Mouse (Mus musculus): Measurements from ENCODE around the gene Fate1. TPM values are rescaled to one million over a fixed set of nuclear protein-coding genes. Genes with fewer than 3 reads are reported as not detected.

Gene Fate1
- total and polyA plus RNA-seq, 3 experiments: not detected

GRCm38 (mm10) chrX:71980443-71980842 lies 7.7 kb downstream of the Fate1 start:
- no peak for DNase-seq (ENCODE audit: low read depth, low spot score)
- no peaks in the 10 kb centered on the region for H3K9me3 ChIP-seq (replicated peaks; ENCODE audit: insufficient read depth, low read length)
- H3K27me3 ChIP-seq (ENCODE audit: control insufficient read depth in 1 of 2, insufficient read depth in 2 of 2, low read length in 2 of 2): no peaks in the 10 kb centered on the region
- TF ChIP-seq POLR2AphosphoS5 (IDR thresholded peaks at IDR 0.05; ENCODE audit: borderline replicate concordance, low read depth, low read length): no peak
- no peak for TF ChIP-seq SMC3 (IDR thresholded peaks at IDR 0.05; ENCODE audit: low read depth, low read length)
- TF ChIP-seq TCF12 (IDR thresholded peaks at IDR 0.05; ENCODE audit: low read depth, low read length): no peak
- no peak for TF ChIP-seq TBP (IDR thresholded peaks at IDR 0.05; ENCODE audit: low read depth, low read length)
- no peak for TF ChIP-seq MEF2A (IDR thresholded peaks at IDR 0.05; ENCODE audit: extremely low read depth, insufficient replicate concordance, low read depth, low read length, poor library complexity, severe bottlenecking)
- TF ChIP-seq MAX (IDR thresholded peaks at IDR 0.05; ENCODE audit: low read length): no peak
- no peak for TF ChIP-seq RAD21 (IDR thresholded peaks at IDR 0.05; ENCODE audit: low read depth, low read length)
- TF ChIP-seq RCOR1 (IDR thresholded peaks at IDR 0.05; ENCODE audit: low read depth, low read length): no peak
- no peak for TF ChIP-seq HCFC1 (IDR thresholded peaks at IDR 0.05; ENCODE audit: low read depth, low read length)
- no peaks in the 10 kb centered on the region for H3K36me3 ChIP-seq (ENCODE audit: control insufficient read depth in 1 of 2, insufficient read depth in 2 of 2, low read length in 2 of 2)
- H3K9ac ChIP-seq (ENCODE audit: control insufficient read depth, low read depth, low read length, poor library complexity, severe bottlenecking): no peak overlapping the region
- H3K79me2 ChIP-seq (ENCODE audit: control insufficient read depth, insufficient read depth, low read length, poor library complexity): no peaks in the 10 kb centered on the region
- H3K4me3 ChIP-seq (ENCODE audit: control insufficient read depth in 1 of 2, insufficient read depth in 1 of 2, low read depth in 2 of 2, low read length in 2 of 2): no peak overlapping the region
- no peaks in the 10 kb centered on the region for H3K4me1 ChIP-seq (ENCODE audit: control insufficient read depth in 1 of 2, insufficient read depth in 2 of 2, low read length in 2 of 2)
- no peak overlapping the region for H3K27ac ChIP-seq (ENCODE audit: control insufficient read depth, low read depth, low read length)

- DNase-seq (ENCODE audit: low read depth, low spot score): no peak
- Histone ChIP-seq H3K9me3 (replicated peaks; ENCODE audit: insufficient read depth, low read length) (no peaks in the 10 kb centered on the region), H3K27ac (ENCODE audit: control insufficient read depth, low read depth, low read length) (no peak overlapping the region), H3K9ac (ENCODE audit: control insufficient read depth, low read depth, low read length, poor library complexity, severe bottlenecking) (no peak overlapping the region), H3K79me2 (ENCODE audit: control insufficient read depth, insufficient read depth, low read length, poor library complexity) (no peaks in the 10 kb centered on the region), H3K4me3 (ENCODE audit: control insufficient read depth in 1 of 2, insufficient read depth in 1 of 2, low read depth in 2 of 2, low read length in 2 of 2) (no peak overlapping the region), H3K36me3 (ENCODE audit: control insufficient read depth in 1 of 2, insufficient read depth in 2 of 2, low read length in 2 of 2) (no peaks in the 10 kb centered on the region), H3K27me3 (ENCODE audit: control insufficient read depth in 1 of 2, insufficient read depth in 2 of 2, low read length in 2 of 2) (no peaks in the 10 kb centered on the region), H3K4me1 (ENCODE audit: control insufficient read depth in 1 of 2, insufficient read depth in 2 of 2, low read length in 2 of 2) (no peaks in the 10 kb centered on the region)
- TF ChIP-seq UBTF (IDR thresholded peaks at IDR 0.05; ENCODE audit: borderline replicate concordance, insufficient read depth, low read depth, low read length): no peak
- no peak for TF ChIP-seq NELFE (IDR thresholded peaks at IDR 0.05; ENCODE audit: low read depth, low read length)
- no peak for TF ChIP-seq USF1 (IDR thresholded peaks at IDR 0.05; ENCODE audit: low read depth, low read length)
- no peak for TF ChIP-seq E2F4 (IDR thresholded peaks at IDR 0.05; ENCODE audit: borderline replicate concordance, low read depth, low read length)
- no peak for TF ChIP-seq BHLHE40 (IDR thresholded peaks at IDR 0.05; ENCODE audit: borderline replicate concordance, low read depth, low read length)
- TF ChIP-seq CHD1 (IDR thresholded peaks at IDR 0.05; ENCODE audit: low read depth, low read length): no peak
- no peak for TF ChIP-seq TCF12 (IDR thresholded peaks at IDR 0.05; ENCODE audit: low read depth, low read length)
- no peak for TF ChIP-seq HCFC1 (IDR thresholded peaks at IDR 0.05; ENCODE audit: low read depth, low read length)
- no peak for TF ChIP-seq POLR2AphosphoS5 (IDR thresholded peaks at IDR 0.05; ENCODE audit: borderline replicate concordance, low read depth, low read length)
- TF ChIP-seq EP300 (IDR thresholded peaks at IDR 0.05; ENCODE audit: low read depth in 1 of 2, low read length in 2 of 2): no peak
- no peak for TF ChIP-seq GATA1 (IDR thresholded peaks at IDR 0.05; ENCODE audit: low read depth, low read length)
- TF ChIP-seq GABPA (IDR thresholded peaks at IDR 0.05; ENCODE audit: low read depth, low read length): no peak
- TF ChIP-seq TBP (IDR thresholded peaks at IDR 0.05; ENCODE audit: low read depth, low read length): no peak
- TF ChIP-seq NRF1 (IDR thresholded peaks at IDR 0.05; ENCODE audit: insufficient read depth, low read depth, low read length, poor library complexity, severe bottlenecking): no peak
- TF ChIP-seq CTCF (IDR thresholded peaks at IDR 0.05 in 2 of 3, conservative IDR thresholded peaks at IDR 0.05 in 1 of 3; ENCODE audit: control insufficient read depth in 1 of 3, insufficient read depth in 1 of 3, low read depth in 2 of 3, low read length in 3 of 3, poor library complexity in 1 of 3, severe bottlenecking in 1 of 3): no peak
- no peak for TF ChIP-seq MYC (IDR thresholded peaks at IDR 0.05; ENCODE audit: low read depth, low read length)
- TF ChIP-seq JUND (IDR thresholded peaks at IDR 0.05; ENCODE audit: low read depth, low read length): no peak
Observed at GRCm38 (mm10) chrX:71981322-71981721, 8.5 kb downstream of the Fate1 start.
